Mouse (Mus musculus) heart, embryonic 14.5 days (tissue): ENCODE data around the gene Ldhb. TPM values are rescaled to one million over a fixed set of nuclear protein-coding genes. Genes with fewer than 3 reads are reported as not detected.

Experiments used
- polyA plus RNA-seq: library from polyadenylated mRNA; unstranded; fragments of >200 nt; fragmentation: Nextera tagmentation; extraction: Ambion mirVana; gene quantifications from 2 replicates; pipeline ENCODE4 v1.2.1, GENCODE M21; 2014

Gene Ldhb
- polyA plus RNA-seq, 1 experiment from 2014 or later, result 1,520 TPM

Other genes starting within 250 kb of the Ldhb start
- not detected in 2 replicates for gene Iapp, start 209.5 kb downstream of the Ldhb start, polyA plus RNA-seq
- gene Slco1a5, start 185.0 kb downstream of the Ldhb start, polyA plus RNA-seq, result not detected in 2 replicates
- 14.3 TPM in 2 replicates for gene Pyroxd1, start 162.3 kb downstream of the Ldhb start, polyA plus RNA-seq
- 18.1 and 18.5 TPM in 2 replicates for gene Recql, start 120.9 kb downstream of the Ldhb start, polyA plus RNA-seq
- gene Golt1b, start 120.7 kb downstream of the Ldhb start, polyA plus RNA-seq, result 71.4 and 73.1 TPM in 2 replicates
- 0.42 TPM in 1 of 2 replicates, not detected in the other for gene Spx, start 94.5 kb downstream of the Ldhb start, polyA plus RNA-seq
- not detected in 2 replicates for gene Gys2, start 34.8 kb downstream of the Ldhb start, polyA plus RNA-seq
- 14.5 and 16.5 TPM in 2 replicates for gene Kcnj8, start 63.7 kb upstream of the Ldhb start, polyA plus RNA-seq
- 22.9 and 27.1 TPM in 2 replicates for gene Abcc9, start 194.4 kb upstream of the Ldhb start, polyA plus RNA-seq
- 102 and 104 TPM in 2 replicates for gene Cmas, start 248.7 kb upstream of the Ldhb start, polyA plus RNA-seq